Mouse (Mus musculus): ENCODE data around the gene Gm8024. TPM values are rescaled to one million over a fixed set of nuclear protein-coding genes. Genes with fewer than 3 reads are reported as not detected.
"Not testable (repeated sequence)": the region's sequence is repeated elsewhere in the genome, so short reads cannot be mapped to it uniquely, and the experiment has no call there.

Gm8024 gene
- total RNA-seq (2021), result not detected
- long read RNA-seq, experiment 1, result 0 reads
- long read RNA-seq, experiment 2, result 0 reads

DNA sequence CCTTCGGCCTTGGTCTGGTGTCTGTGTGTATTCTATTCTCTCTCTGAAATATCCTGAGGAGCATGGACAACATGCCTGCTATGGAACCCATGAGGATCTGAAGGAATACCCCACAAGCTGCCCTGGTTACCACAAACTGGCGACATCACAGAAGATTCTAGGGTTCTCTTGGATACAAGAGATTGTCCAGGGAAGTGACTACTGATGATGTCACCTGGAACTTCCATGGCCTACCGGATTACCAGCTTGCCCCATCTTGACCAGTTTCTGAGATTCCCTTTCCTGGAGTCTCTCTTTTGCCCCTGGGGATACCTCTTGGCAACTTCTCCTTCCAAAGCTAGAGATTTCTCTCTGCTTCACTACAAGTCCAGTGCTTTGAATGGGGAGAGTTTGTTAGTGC lies at the start of gene Gm8024:
Gene Gm8024, minus strand, starts transcription at position 101 of the 400 bp plus-strand sequence.
- DNase-seq, result not testable (repeated sequence)

DNA sequence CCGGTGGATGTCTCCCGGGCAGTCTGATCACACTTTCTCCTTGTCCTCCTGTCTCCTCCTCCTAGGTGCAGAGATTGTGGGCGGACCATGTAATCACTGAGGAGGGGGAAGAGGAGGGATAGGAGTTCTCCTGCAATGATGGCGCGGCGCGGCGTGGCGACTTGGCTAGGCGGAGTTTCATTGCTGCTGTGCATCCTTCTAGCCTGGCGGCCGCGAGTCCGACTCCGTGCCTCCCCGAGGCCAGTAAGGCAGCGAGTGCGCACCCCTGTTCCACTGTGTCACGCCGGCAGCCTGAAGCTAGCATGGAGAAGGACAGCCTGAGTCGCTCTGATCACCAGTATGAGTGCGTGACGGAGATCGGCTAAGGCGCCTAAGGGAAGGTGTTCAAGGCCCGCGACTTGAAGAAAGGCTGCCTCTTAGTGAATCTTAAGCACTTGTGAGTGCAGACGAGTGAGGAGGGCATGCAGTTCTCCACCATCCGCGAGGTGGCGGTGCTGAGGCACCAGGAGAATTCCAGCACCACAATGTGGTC lies 19.2 kb upstream of the Gm8024 start:
- DNase-seq, result peak; percentile 19

DNA sequence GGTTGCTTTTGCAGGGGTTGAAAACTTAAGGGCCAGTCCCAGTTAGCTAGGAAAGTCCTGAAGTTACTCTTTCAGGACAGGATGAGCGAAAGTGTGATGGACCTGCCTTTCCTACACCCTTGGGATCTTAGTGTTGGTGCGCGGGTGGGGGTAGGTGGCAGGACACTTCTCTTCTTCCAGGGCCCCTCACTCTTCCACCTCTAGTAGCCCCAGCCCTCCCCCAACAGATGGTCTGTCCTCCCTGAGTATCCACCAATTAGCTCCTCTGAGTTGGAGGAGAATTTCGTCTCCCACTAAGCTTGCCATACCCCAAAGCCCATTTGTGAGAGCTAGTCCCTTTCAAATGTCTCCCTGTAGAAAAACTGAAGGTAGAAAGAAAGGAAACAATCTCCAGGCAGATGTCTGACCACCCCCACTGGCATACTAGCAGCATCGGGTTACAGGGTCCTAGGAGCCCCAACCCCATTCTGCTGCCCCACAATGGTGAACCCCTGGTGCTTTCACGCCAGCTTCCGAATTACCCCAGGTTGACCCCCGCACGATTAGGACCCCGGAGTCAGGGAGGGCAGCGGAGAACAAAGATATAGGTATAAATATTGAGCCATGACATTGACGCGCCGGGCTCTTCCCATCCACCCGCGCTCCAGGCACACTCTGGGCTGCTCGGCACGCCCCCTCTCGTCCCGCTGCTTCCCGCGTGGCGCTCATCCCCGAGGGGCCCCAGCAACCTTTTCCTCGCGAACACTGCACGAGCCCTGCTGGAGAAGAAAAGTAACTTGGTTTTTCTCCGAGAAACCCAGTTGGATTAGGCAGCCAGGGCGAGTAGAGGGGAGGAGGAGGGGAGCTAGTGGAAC lies 18.5 kb upstream of the Gm8024 start:
- not testable (repeated sequence) for DNase-seq

DNA sequence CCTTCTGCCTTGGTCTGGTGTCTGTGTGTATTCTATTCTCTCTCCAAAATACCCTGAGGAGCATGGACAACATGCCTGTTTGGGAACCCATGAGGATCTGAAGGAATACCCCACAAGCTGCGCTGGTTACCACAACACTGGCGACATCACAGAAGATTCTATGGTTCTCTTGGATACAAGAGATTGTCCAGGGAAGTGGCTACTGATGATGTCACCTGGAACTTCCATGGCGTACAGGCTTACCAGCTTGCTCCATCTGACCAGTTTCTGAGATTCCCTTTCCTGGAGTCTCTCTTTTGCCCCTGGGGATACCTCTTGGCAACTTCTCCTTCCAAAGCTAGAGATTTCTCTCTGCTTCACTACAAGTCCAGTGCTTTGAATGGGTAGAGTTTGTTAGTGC lies 21.8 kb downstream of the Gm8024 start, which contains the start of gene Gm8020:
Gene Gm8020, minus strand, starts transcription at position 101 of the 400 bp plus-strand sequence.
- DNase-seq, result not testable (repeated sequence)

Other genes with a start within 250 kb of the Gm8024 start
- not detected for gene Gm9611, start 226.9 kb downstream of the Gm8024 start, total RNA-seq (2021)
- gene Gm7995, start 214.1 kb downstream of the Gm8024 start, total RNA-seq (2021), result not detected
- gene Gm8005, start 84.6 kb downstream of the Gm8024 start, total RNA-seq (2021), result not detected
- not detected for gene Gm8011, start 60.4 kb downstream of the Gm8024 start, total RNA-seq (2021)
- gene Gm8020, start 21.9 kb downstream of the Gm8024 start, total RNA-seq (2021), result not detected
- gene Gm17124, start 75.6 kb upstream of the Gm8024 start, total RNA-seq (2021), result not detected
- gene Gm3633, start 117.6 kb upstream of the Gm8024 start, total RNA-seq (2021), result not detected
- gene Gm10378, start 131.7 kb upstream of the Gm8024 start, total RNA-seq (2021), result not detected
- not detected for gene Gm3015, start 244.5 kb upstream of the Gm8024 start, total RNA-seq (2021)

Measured in adrenal gland, postnatal 10 days (tissue).